Mouse (Mus musculus) erythroblast, embryonic 14.5 days (primary cell): Measurements from ENCODE around the gene Mob4. TPM values are rescaled to one million over a fixed set of nuclear protein-coding genes. Genes with fewer than 3 reads are reported as not detected.

Experiments
- H3K27me3 ChIP-seq: 2 replicates; pipeline ENCODE4 v1.6.1; 2012; ENCODE audit warnings: inconsistent platforms; ENCODE audit not compliant: control insufficient read depth
- H3K36me3 ChIP-seq: 2 replicates; pipeline ENCODE4 v1.6.1; 2012; ENCODE audit warnings: mild to moderate bottlenecking, inconsistent platforms; ENCODE audit not compliant: control insufficient read depth
- H3K4me1 ChIP-seq: 2 replicates; pipeline ENCODE4 v1.6.1; 2012; ENCODE audit warnings: inconsistent platforms; ENCODE audit not compliant: control insufficient read depth
- H3K4me3 ChIP-seq: replicated peaks from 2 replicates; pipeline ENCODE3; 2012; ENCODE audit warnings: moderate library complexity, mild to moderate bottlenecking, inconsistent platforms
- H3K9me3 ChIP-seq: 2 replicates; pipeline ENCODE4 v1.6.1; 2012; ENCODE audit warnings: low read length, inconsistent platforms, mixed read lengths; ENCODE audit not compliant: control insufficient read depth
- GATA1 ChIP-seq: IDR thresholded peaks from 2 replicates; pipeline ENCODE4 v1.6.1; 2012; ENCODE audit warnings: low read length, inconsistent platforms, mixed read lengths
- TAL1 ChIP-seq: IDR thresholded peaks from 3 replicates; pipeline ENCODE4 v1.6.1; 2012; ENCODE audit warnings: low read length, inconsistent platforms, mixed read lengths
- polyA plus RNA-seq: library from polyadenylated mRNA; stranded (reverse); fragments of >175 nt; gene quantifications from 2 replicates; pipeline ENCODE4 v1.2.3, GENCODE M21; 2012

Gene Mob4
- polyA plus RNA-seq, 1 experiment: 0.73 TPM

- Histone ChIP-seq H3K27me3 (no peaks in the 10 kb centered on the region), H3K4me1 (peaks cover 3% of the 10 kb centered on the region), H3K9me3 (peaks cover 6% of the 10 kb centered on the region), H3K4me3 (no peak overlapping the region), H3K36me3 (no peaks in the 10 kb centered on the region)
- TF ChIP-seq GATA1: no peak
- TF ChIP-seq TAL1: no peak
Observed at GRCm38 (mm10) chr1:55171361-55172325, 40.6 kb downstream of the Mob4 start.

- peaks cover 6% of the 10 kb centered on the region for H3K9me3 ChIP-seq
Observed at GRCm38 (mm10) chr1:55173720-55174557, 42.9 kb downstream of the Mob4 start.

GRCm38 (mm10) chr1:55174558-55175034, 43.6 kb downstream of the Mob4 start:
- Histone ChIP-seq H3K9me3 (peaks cover 2% of the 10 kb centered on the region; the same call in 1 of the 2 replicates), H3K36me3 (no peaks in the 10 kb centered on the region), H3K4me1 (no peaks in the 10 kb centered on the region), H3K27me3 (no peaks in the 10 kb centered on the region), H3K4me3 (no peak overlapping the region)
- TF ChIP-seq GATA1 (no peak), TAL1 (no peak)

More at GRCm38 (mm10) chr1:55173720-55174557, 42.9 kb downstream of the Mob4 start:
- Histone ChIP-seq H3K36me3 (no peaks in the 10 kb centered on the region), H3K4me1 (no peaks in the 10 kb centered on the region), H3K4me3 (no peak overlapping the region), H3K27me3 (no peaks in the 10 kb centered on the region)
- TF ChIP-seq GATA1 (no peak), TAL1 (no peak)

- no peak overlapping the region for H3K4me3 ChIP-seq
- H3K27me3 ChIP-seq: no peaks in the 10 kb centered on the region
- TF ChIP-seq GATA1 (no peak), TAL1 (no peak)
- no peaks in the 10 kb centered on the region for H3K4me1 ChIP-seq
- no peaks in the 10 kb centered on the region for H3K36me3 ChIP-seq
- peaks cover 2% of the 10 kb centered on the region; the same call in 1 of the 2 replicates for H3K9me3 ChIP-seq
Observed at GRCm38 (mm10) chr1:55179917-55180566, 49.0 kb downstream of the Mob4 start.

- Histone ChIP-seq H3K4me3 (no peak overlapping the region), H3K9me3 (peaks cover 2% of the 10 kb centered on the region; the same call in 1 of the 2 replicates), H3K36me3 (no peaks in the 10 kb centered on the region), H3K4me1 (no peaks in the 10 kb centered on the region), H3K27me3 (no peaks in the 10 kb centered on the region)
- no peak for TF ChIP-seq TAL1
- no peak for TF ChIP-seq GATA1
Observed at GRCm38 (mm10) chr1:55182392-55182791, 51.4 kb downstream of the Mob4 start.

GRCm38 (mm10) chr1:55185718-55186117, 54.7 kb downstream of the Mob4 start:
- TF ChIP-seq GATA1 (no peak), TAL1 (no peak)

GRCm38 (mm10) chr1:55186592-55187210, 55.7 kb downstream of the Mob4 start:
- Histone ChIP-seq H3K36me3 (no peaks in the 10 kb centered on the region), H3K27me3 (no peaks in the 10 kb centered on the region), H3K4me1 (no peaks in the 10 kb centered on the region), H3K9me3 (no peaks in the 10 kb centered on the region), H3K4me3 (no peak overlapping the region)
- TF ChIP-seq GATA1: no peak
- TF ChIP-seq TAL1: no peak

More at GRCm38 (mm10) chr1:55185718-55186117, 54.7 kb downstream of the Mob4 start:
- Histone ChIP-seq H3K27me3 (no peaks in the 10 kb centered on the region), H3K4me3 (no peak overlapping the region), H3K4me1 (no peaks in the 10 kb centered on the region), H3K36me3 (no peaks in the 10 kb centered on the region), H3K9me3 (no peaks in the 10 kb centered on the region)

GRCm38 (mm10) chr1:55192015-55192414, 61.0 kb downstream of the Mob4 start:
- no peaks in the 10 kb centered on the region for H3K27me3 ChIP-seq
- no peaks in the 10 kb centered on the region for H3K9me3 ChIP-seq
- TF ChIP-seq GATA1 (no peak), TAL1 (no peak)
- H3K36me3 ChIP-seq: no peaks in the 10 kb centered on the region
- no peak overlapping the region for H3K4me3 ChIP-seq
- no peaks in the 10 kb centered on the region for H3K4me1 ChIP-seq
